Mouse (Mus musculus) C2C12 (cell line): ENCODE data around the gene Dnmt1. TPM values are rescaled to one million over a fixed set of nuclear protein-coding genes. Genes with fewer than 3 reads are reported as not detected.

ENCODE experiments used
- H3K27me3 ChIP-seq: one replicate; pipeline ENCODE4 v1.6.1; 2011; ENCODE audit not compliant: control insufficient read depth, insufficient read depth, insufficient read length
- H3K36me3 ChIP-seq: one replicate; pipeline ENCODE4 v1.6.1; 2011; ENCODE audit not compliant: control insufficient read depth, insufficient read depth
- H3K4me3 ChIP-seq: one replicate; pipeline ENCODE4 v1.5.1; 2011; ENCODE audit warnings: mild to moderate bottlenecking, control low read depth; ENCODE audit not compliant: poor library complexity, insufficient read depth, severe bottlenecking
- H3K79me2 ChIP-seq: one replicate; pipeline ENCODE4 v1.6.1; 2011; ENCODE audit not compliant: control insufficient read depth, insufficient read depth
- H3K79me3 ChIP-seq: one replicate; pipeline ENCODE4 v1.6.1; 2011; ENCODE audit warnings: low read depth, control low read depth
- H3ac ChIP-seq: one replicate; pipeline ENCODE3; 2011; ENCODE audit warnings: low read depth; ENCODE audit not compliant: control insufficient read depth, insufficient read length
- CEBPB ChIP-seq: IDR thresholded peaks from one replicate; pipeline ENCODE4 v1.6.1; 2011; ENCODE audit warnings: low read depth, mild to moderate bottlenecking, control low read depth, moderate library complexity
- CTCF ChIP-seq: IDR thresholded peaks from one replicate; pipeline ENCODE4 v1.5.1; 2011; ENCODE audit not compliant: control insufficient read depth, insufficient read depth, insufficient read length
- FOSL1 ChIP-seq: IDR thresholded peaks from one replicate; pipeline ENCODE4 v1.8.0; 2011; ENCODE audit warnings: mild to moderate bottlenecking, low read length; ENCODE audit not compliant: poor library complexity, insufficient read depth, severe bottlenecking
- MAX ChIP-seq: IDR thresholded peaks from one replicate; pipeline ENCODE4 v1.6.1; 2011; ENCODE audit warnings: mild to moderate bottlenecking, control low read depth
- MYOD1 ChIP-seq: IDR thresholded peaks from one replicate; pipeline ENCODE4 v1.6.1; 2011; ENCODE audit warnings: low read depth; ENCODE audit not compliant: control insufficient read depth, insufficient read length
- MYOG ChIP-seq: IDR thresholded peaks from one replicate; pipeline ENCODE4 v1.6.1; 2011; ENCODE audit not compliant: control insufficient read depth, insufficient read length; ENCODE audit errors: extremely low read depth
- USF1 ChIP-seq: IDR thresholded peaks from one replicate; pipeline ENCODE4 v1.6.1; 2011; ENCODE audit warnings: low read depth, mild to moderate bottlenecking, control low read depth, moderate library complexity
- polyA plus RNA-seq: library from polyadenylated mRNA; unstranded; fragments of >200 nt; fragmentation: generic; extraction: Trizol; gene quantifications from one replicate; pipeline ENCODE4 v1.2.1, GENCODE M21; 2012; ENCODE audit warnings: missing spikeins

The Dnmt1 gene
- polyA plus RNA-seq, 1 experiment = 69.7 TPM

GRCm38 (mm10) chr9:20975431-20976215 lies 15.9 kb upstream of the Dnmt1 start:
- H3K4me3 ChIP-seq = peak overlapping the region; percentile 61
- H3K27me3 ChIP-seq = no peaks in the 10 kb centered on the region
- peaks cover 36% of the 10 kb centered on the region for H3K79me3 ChIP-seq
- peak overlapping the region; percentile 88 for H3ac ChIP-seq
- H3K36me3 ChIP-seq = no peaks in the 10 kb centered on the region
- H3K79me2 ChIP-seq = peaks cover 53% of the 10 kb centered on the region
- TF ChIP-seq CEBPB = no peak
- no peak for TF ChIP-seq MYOD1
- no peak for TF ChIP-seq USF1
- TF ChIP-seq MYOG = no peak
- no peak for TF ChIP-seq FOSL1
- no peak for TF ChIP-seq MAX
- no peak for TF ChIP-seq CTCF

- Histone ChIP-seq H3K36me3 (peaks cover 6% of the 10 kb centered on the region), H3ac (no peak overlapping the region), H3K27me3 (no peaks in the 10 kb centered on the region), H3K4me3 (no peak overlapping the region), H3K79me3 (peaks cover 50% of the 10 kb centered on the region), H3K79me2 (peaks cover 68% of the 10 kb centered on the region)
- TF ChIP-seq MYOD1 = no peak
- TF ChIP-seq MAX = no peak
- no peak for TF ChIP-seq CEBPB
- TF ChIP-seq USF1 = no peak
- TF ChIP-seq MYOG = no peak
Observed at GRCm38 (mm10) chr9:20973682-20974075, 14.0 kb upstream of the Dnmt1 start.

GRCm38 (mm10) chr9:20973001-20973681 lies 13.5 kb upstream of the Dnmt1 start:
- H3ac ChIP-seq = no peak overlapping the region
- H3K4me3 ChIP-seq = no peak overlapping the region
- peaks cover 11% of the 10 kb centered on the region for H3K36me3 ChIP-seq
- H3K79me3 ChIP-seq = peaks cover 51% of the 10 kb centered on the region
- TF ChIP-seq CTCF (no peak), CEBPB (no peak)
- H3K27me3 ChIP-seq = no peaks in the 10 kb centered on the region
- peaks cover 73% of the 10 kb centered on the region for H3K79me2 ChIP-seq

GRCm38 (mm10) chr9:20972141-20972992 lies 12.7 kb upstream of the Dnmt1 start:
- H3K79me3 ChIP-seq = peaks cover 51% of the 10 kb centered on the region
- peak overlapping the region; percentile 83 for H3ac ChIP-seq
- H3K79me2 ChIP-seq = peaks cover 81% of the 10 kb centered on the region
- H3K27me3 ChIP-seq = no peaks in the 10 kb centered on the region
- TF ChIP-seq CEBPB (no peak), MAX (peak; percentile 7)
- no peak overlapping the region for H3K4me3 ChIP-seq
- peaks cover 18% of the 10 kb centered on the region for H3K36me3 ChIP-seq

GRCm38 (mm10) chr9:20971751-20972140 lies 12.1 kb upstream of the Dnmt1 start:
- Histone ChIP-seq H3K79me2 (peaks cover 83% of the 10 kb centered on the region), H3K27me3 (no peaks in the 10 kb centered on the region), H3K4me3 (no peak overlapping the region), H3K79me3 (peaks cover 51% of the 10 kb centered on the region), H3K36me3 (peaks cover 22% of the 10 kb centered on the region), H3ac (peak overlapping the region; percentile 29)
- TF ChIP-seq MYOD1 (no peak), MYOG (no peak), FOSL1 (no peak), MAX (no peak), CEBPB (no peak), USF1 (no peak), CTCF (no peak)
